Mouse (Mus musculus) gastrocnemius, postnatal 25 days (tissue): ENCODE data around the gene Fsd2. TPM values are rescaled to one million over a fixed set of nuclear protein-coding genes. Genes with fewer than 3 reads are reported as not detected.
A peak's percentile ranks its signal among the peaks of the same experiment; 100 is the strongest.

Experiments used
- DNase-seq: peaks from one replicate; pipeline ENCODE4 v3.0.0; 2022
- total RNA-seq, 2 experiments: library from RNA; stranded (reverse); gene quantifications; 1 replicate in 1 of 2; 2 replicates in 1 of 2; pipeline ENCODE4 v1.2.3; 2021

Gene Fsd2
- total RNA-seq, 2 experiments from 2014 or later = 240 to 314 TPM

- DNase-seq = no peak
These were observed 23.8 kb downstream of the Fsd2 start for GRCm38 (mm10) chr7:81542934-81543333.

DNA sequence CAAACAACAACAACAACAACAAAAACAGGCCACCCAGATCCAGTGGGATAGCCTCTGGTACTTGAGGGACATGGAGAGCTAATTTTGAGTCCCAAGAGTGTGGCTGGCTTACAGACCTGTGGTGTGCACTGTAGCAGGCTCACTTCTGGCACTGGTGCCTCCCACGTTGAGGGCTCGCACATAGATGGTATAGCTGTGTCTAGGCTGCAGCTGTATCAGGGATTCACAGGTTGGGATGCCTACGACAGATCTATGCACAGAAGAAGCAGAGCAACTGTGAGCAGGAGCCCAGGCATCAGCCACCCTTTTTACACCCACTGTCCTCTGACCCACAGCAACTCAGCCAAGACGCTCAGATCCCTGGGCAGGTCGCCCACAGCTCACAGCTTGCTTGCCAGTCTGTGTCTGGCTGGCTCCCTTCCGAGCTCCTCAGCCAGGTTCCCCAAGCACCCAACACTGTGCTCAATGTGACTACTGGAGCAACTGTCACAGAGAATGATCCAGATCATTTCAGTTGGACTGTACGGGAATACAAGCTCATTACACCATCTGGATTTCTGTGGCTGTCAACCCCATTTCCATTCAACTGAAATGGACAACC is 24.7 kb downstream of the Fsd2 start:
- DNase-seq = peak; percentile 85

DNA sequence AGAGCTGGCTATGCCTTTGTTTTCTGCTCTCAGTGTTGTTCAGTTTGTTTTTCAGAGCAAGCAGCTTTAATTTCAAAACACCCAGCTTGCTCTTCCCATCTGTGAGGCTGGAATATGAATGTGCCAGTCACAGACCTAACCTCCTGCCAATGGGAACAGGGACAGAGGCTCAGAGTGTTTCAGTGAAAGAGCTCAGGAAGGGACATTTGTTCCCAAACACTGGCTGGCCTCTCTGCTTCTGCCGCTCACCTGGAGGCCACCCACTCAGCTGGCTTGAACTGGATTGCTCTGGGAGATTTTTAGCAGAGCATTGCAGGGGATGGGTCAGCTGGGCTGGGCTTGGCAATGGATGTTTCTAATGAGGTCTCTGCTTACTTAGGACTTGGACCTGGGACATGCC is 25.7 kb downstream of the Fsd2 start:
- DNase-seq = no peak

GRCm38 (mm10) chr7:81539565-81539964 is 27.2 kb downstream of the Fsd2 start:
- no peak for DNase-seq

- DNase-seq = no peak
These were observed 28.6 kb downstream of the Fsd2 start for GRCm38 (mm10) chr7:81538070-81538675.

GRCm38 (mm10) chr7:81536478-81536877 is 30.3 kb downstream of the Fsd2 start:
- DNase-seq = no peak

DNA sequence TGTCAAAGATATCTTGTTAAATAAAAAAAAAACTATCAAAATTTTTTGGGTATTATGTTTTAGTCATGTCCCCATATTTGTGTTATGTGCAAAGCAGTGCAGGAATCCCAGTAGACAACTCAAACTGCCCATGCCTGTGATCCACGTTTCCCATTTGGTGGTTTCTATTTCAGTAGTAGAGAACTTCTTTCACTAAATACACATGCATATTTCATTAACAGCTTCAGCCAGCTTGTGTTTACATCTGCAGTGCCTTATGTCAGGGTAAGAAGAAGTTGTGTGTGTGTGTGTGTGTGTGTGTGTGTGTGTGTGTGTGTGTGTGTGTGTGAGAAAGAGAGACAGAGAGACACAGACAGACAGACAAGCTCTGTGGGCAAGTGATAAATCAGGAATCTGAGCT is 35.3 kb downstream of the Fsd2 start:
- no peak for DNase-seq

- no peak for DNase-seq
These were observed 37.8 kb downstream of the Fsd2 start for GRCm38 (mm10) chr7:81528918-81529317.

DNA sequence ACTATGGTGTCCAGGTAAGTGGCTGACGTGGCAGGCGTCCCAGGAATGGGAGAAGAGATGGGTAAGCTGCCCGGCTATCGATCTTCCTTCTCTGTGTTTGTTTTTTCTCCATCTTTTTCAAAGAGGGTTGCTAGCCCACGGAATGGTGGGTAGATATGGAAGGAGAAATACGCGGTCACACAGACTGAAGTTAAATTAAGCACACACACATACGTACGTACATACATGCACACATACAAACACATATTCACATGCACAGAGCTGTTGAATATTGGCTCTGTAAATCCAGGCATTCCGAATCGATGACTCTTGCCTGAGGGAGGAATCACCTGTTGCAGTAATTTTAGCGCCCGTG is 43.1 kb downstream of the Fsd2 start:
- DNase-seq = no peak

DNA sequence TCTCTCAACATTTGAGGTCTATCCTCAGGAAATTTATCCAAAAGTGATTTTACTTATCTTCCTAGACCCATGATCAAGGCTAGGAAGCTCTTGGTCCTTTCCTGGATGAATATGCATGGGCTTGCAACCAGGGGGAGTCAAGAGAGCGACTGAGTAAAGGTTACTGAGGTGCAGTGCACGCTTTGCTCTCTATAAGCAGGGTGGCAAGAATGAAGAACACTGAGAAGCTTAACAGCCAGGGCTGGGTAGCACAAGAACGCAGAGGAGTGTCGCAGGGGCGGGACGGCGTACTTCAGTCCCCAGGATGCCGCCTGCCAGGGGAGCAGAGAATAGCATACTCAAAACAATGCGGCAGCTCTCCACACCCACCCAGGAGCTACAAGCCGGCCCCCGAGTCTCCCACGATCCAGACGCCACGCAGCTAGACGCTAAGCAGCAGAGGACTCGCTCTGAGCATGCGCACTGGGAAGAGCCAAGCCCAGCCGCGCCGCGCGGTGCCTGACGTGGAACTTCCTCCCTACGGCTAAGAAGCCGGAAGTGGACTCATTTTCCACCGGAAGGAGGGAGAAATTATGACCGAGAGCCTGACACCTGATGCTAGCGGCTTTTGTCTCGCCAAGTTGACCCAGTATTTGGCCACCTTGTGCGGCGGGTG is 43.6 kb downstream of the Fsd2 start:
- peak; percentile 86 for DNase-seq

DNA sequence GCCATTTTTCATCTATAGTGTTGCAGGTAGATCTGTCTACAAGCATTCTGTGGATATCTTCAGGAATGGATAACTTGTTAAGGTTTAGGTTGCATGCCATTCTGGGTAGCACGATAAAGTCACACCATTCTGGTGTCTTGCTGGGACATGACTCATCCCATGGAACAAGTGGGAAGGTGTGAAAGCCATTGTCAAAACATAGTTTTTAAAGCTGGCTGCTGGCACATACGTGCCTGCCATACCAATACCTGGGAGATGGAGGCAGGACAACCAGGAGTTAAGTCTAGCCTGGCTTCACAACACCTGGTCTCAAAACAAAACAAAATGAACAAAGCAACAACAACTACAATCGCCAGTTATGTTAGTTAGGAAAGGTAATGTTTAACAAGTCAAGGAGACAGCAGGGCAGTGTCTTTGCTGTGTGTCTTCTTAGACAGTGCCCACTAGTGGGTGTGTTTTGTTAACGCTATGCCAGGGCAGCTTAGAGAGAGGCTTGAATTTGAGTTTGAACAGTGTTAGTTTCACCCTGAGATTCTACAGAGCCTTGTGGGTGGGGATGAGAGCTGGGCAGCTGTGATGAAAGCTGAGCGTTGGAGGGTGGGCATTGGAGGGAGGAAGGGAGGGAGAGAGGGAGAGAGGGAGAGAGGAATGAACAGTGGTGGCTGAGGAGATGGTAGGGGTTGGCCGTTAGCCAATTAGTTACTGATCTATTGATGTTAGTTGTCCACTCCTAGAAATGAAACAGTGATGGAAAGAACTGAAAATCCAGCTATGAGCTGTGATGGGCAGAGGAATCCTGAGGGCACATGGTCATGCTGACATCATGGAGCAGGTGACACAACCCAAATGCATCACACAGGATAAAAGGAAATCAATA is 50.4 kb downstream of the Fsd2 start:
- no peak for DNase-seq

- no peak for DNase-seq
These were observed 51.7 kb downstream of the Fsd2 start for GRCm38 (mm10) chr7:81514906-81515590.

- DNase-seq = no peak
These were observed 65.7 kb downstream of the Fsd2 start for GRCm38 (mm10) chr7:81501050-81501449.

DNA sequence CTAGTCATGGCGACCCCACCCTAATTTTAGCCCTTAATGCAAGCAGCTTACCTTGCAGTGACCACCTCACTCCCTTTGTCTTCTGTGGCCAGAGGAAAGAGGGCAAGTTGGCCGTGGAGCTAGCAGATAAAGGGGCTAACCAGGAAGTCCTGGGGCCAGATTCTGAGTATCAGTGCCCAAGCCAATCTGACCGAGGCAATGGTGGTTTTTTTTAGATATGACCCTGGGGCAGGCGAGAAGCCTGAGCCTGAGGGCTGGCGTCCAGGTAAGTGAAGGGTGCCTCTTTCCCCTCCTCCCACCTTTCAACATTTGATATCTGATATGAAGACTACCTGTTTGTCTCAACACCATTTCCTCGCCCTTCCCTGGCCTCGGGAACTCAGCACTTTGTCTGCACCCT is 68.6 kb downstream of the Fsd2 start, which contains the start of gene BC048679:
TSS of gene BC048679 (minus strand) at position 101 of the 400 bp plus-strand sequence.
- no peak for DNase-seq

- no peak for DNase-seq
These were observed 69.6 kb downstream of the Fsd2 start for GRCm38 (mm10) chr7:81497171-81497570.

GRCm38 (mm10) chr7:81493331-81494021 is 73.3 kb downstream of the Fsd2 start, which contains the start of gene Ap3b2:
TSS of gene Ap3b2 (minus strand) at chr7:81493925.
- peak; percentile 55 for DNase-seq

DNA sequence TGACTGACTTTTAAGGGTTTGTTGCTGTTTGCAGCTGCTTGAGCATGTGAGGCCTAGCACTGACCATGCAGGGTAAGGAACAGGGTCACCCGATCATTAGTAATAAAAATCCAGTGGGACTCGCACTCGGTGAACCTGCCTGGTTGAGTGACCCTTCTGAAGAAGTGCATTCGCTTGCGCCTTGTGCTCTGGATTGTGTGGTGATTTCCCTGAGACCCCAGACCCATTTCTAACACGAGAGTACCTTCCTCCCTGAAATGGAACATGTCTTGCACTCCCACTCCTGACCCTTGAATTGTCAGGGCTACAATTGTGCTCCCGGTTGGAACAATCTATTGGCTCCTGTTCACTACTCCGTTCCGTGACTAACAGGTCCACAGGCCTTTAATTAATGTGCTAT is 74.1 kb downstream of the Fsd2 start:
- DNase-seq = no peak

DNA sequence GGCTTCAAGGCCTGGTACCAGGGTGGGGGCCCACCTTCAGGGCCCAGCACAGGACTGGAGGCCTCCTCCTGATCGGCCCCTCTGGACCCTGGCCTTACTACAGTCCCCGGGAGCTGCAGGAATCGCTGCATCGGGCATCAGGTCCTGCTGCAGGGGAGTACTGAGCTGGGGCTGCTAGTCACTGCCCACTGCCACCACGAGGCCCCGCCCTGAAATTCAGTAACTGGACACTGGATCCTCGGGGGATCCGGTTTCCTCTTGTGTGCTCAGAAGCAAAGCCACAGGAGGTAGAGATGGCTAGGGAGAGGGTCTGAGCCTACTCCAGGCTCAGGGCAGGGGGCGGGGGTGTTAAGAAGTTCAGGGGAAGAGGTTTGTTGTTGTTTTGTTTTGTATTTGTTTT is 77.1 kb downstream of the Fsd2 start:
- no peak for DNase-seq
